Mouse (Mus musculus) forebrain, embryonic 16.5 days (tissue): ENCODE measurements around the gene Cfap46. TPM values are rescaled to one million over a fixed set of nuclear protein-coding genes. Genes with fewer than 3 reads are reported as not detected.

Experiments used
- ATAC-seq: fragments of 200-750 bp; cut with Nextera tagmentation; 2 replicates; pipeline ENCODE4 v1.8.0; 2017; ENCODE audit warnings: mild to moderate bottlenecking, moderate library complexity
- H3K27ac ChIP-seq: fragments of 300-500 bp; sonication (generic); 2 replicates; pipeline ENCODE4 v1.5.1; 2014; ENCODE audit warnings: low read length, control low read depth
- H3K27me3 ChIP-seq: fragments of 300-500 bp; sonication (generic); replicated peaks from 2 replicates; pipeline ENCODE4 v1.6.1; 2014; ENCODE audit warnings: low read length; ENCODE audit not compliant: control insufficient read depth, insufficient read depth
- H3K36me3 ChIP-seq: fragments of 300-500 bp; sonication (generic); 2 replicates; pipeline ENCODE4 v1.6.1; 2014; ENCODE audit not compliant: control insufficient read depth, insufficient read depth
- H3K4me1 ChIP-seq: fragments of 300-500 bp; sonication (generic); replicated peaks from 2 replicates; pipeline ENCODE4 v1.6.1; 2014; ENCODE audit warnings: low read length; ENCODE audit not compliant: control insufficient read depth, insufficient read depth
- H3K4me2 ChIP-seq: fragments of 300-500 bp; sonication (generic); 2 replicates; pipeline ENCODE4 v1.6.1; 2014; ENCODE audit warnings: mild to moderate bottlenecking, low read length, control low read depth
- H3K4me3 ChIP-seq: fragments of 300-500 bp; sonication (generic); replicated peaks from 2 replicates; pipeline ENCODE4 v1.5.1; 2014; ENCODE audit warnings: mild to moderate bottlenecking, low read length, control low read depth
- H3K9ac ChIP-seq: fragments of 300-500 bp; sonication (generic); replicated peaks from 2 replicates; pipeline ENCODE4 v1.6.1; 2014; ENCODE audit warnings: low read depth, low read length, control low read depth
- H3K9me3 ChIP-seq: fragments of 300-500 bp; sonication (generic); 2 replicates; pipeline ENCODE4 v1.6.1; 2016; ENCODE audit warnings: low read length; ENCODE audit not compliant: control insufficient read depth
- WGBS: fragments of 180-500 bp; shearing (Covaris S2); extraction: QIAGEN DNeasy Blood & Tissue Kit; methylation state at CpG from one replicate; pipeline ENCODE4 v1.1.7; 2014; 5-methylcytosine and 5-hydroxymethylcytosine counted together
- polyA plus RNA-seq: library from polyadenylated mRNA; unstranded; fragments of >200 nt; fragmentation: Nextera tagmentation; extraction: Ambion mirVana; gene quantifications from 2 replicates; pipeline ENCODE4 v1.2.1, GENCODE M21; 2015

The Cfap46 gene
- polyA plus RNA-seq, 1 experiment from 2014 or later, result 1.9 TPM

GRCm38 (mm10) chr7:139622568-139622967, 61.0 kb downstream of the Cfap46 start:
- Histone ChIP-seq H3K36me3 (no peaks in the 10 kb centered on the region), H3K4me1 (peaks cover 4% of the 10 kb centered on the region; the same call in 1 of the 2 replicates), H3K4me3 (no peak overlapping the region), H3K27ac (no peak overlapping the region), H3K9me3 (no peaks in the 10 kb centered on the region), H3K4me2 (no peak overlapping the region), H3K27me3 (0 out of 2 replicates have a peak, but pooled peaks cover 2% of the 10 kb centered on the region), H3K9ac (no peak overlapping the region)
- 67% methylated on average over 13 of the region's 13 CpGs for WGBS
- 0 out of 2 replicates have a peak, but pooled peaks have one; percentile 36 for ATAC-seq

GRCm38 (mm10) chr7:139615767-139616766, 67.5 kb downstream of the Cfap46 start:
- Histone ChIP-seq H3K4me1 (peaks cover 7% of the 10 kb centered on the region), H3K9ac (no peak overlapping the region), H3K27me3 (peaks cover 1% of the 10 kb centered on the region; the same call in 1 of the 2 replicates), H3K4me2 (0 out of 2 replicates have a peak overlapping the region, but pooled peaks have one; percentile 2), H3K36me3 (no peaks in the 10 kb centered on the region), H3K9me3 (no peaks in the 10 kb centered on the region), H3K4me3 (no peak overlapping the region), H3K27ac (no peak overlapping the region)
- peak; percentile 84 for ATAC-seq
- WGBS, result 36% methylated on average over 12 of the region's 12 CpGs

GRCm38 (mm10) chr7:139610328-139610727, 73.3 kb downstream of the Cfap46 start:
- no peaks in the 10 kb centered on the region; the same call in 1 of the 2 replicates for H3K27me3 ChIP-seq
- H3K9me3 ChIP-seq, result no peaks in the 10 kb centered on the region
- H3K9ac ChIP-seq, result no peak overlapping the region
- no peaks in the 10 kb centered on the region for H3K4me1 ChIP-seq
- H3K36me3 ChIP-seq, result no peaks in the 10 kb centered on the region
- no peak overlapping the region for H3K27ac ChIP-seq
- H3K4me3 ChIP-seq, result no peak overlapping the region
- no peak overlapping the region for H3K4me2 ChIP-seq
- no peak for ATAC-seq
- 88% methylated on average over 2 of the region's 2 CpGs for WGBS

- WGBS, result 74% methylated on average over 6 of the region's 6 CpGs
- ATAC-seq, result no peak
These were observed 87.8 kb downstream of the Cfap46 start for GRCm38 (mm10) chr7:139595862-139596261.

GRCm38 (mm10) chr7:139595311-139595710, 88.3 kb downstream of the Cfap46 start:
- H3K36me3 ChIP-seq, result no peaks in the 10 kb centered on the region
- H3K4me2 ChIP-seq, result no peak overlapping the region
- H3K9ac ChIP-seq, result no peak overlapping the region
- no peak overlapping the region for H3K27ac ChIP-seq
- H3K4me3 ChIP-seq, result no peak overlapping the region
- peaks cover 2% of the 10 kb centered on the region; the same call in 1 of the 2 replicates for H3K27me3 ChIP-seq
- no peak for ATAC-seq
- H3K9me3 ChIP-seq, result no peaks in the 10 kb centered on the region
- H3K4me1 ChIP-seq, result no peaks in the 10 kb centered on the region
- 73% methylated on average over 6 of the region's 6 CpGs for WGBS

More at GRCm38 (mm10) chr7:139595862-139596261, 87.8 kb downstream of the Cfap46 start:
- Histone ChIP-seq H3K4me2 (no peak overlapping the region), H3K4me1 (no peaks in the 10 kb centered on the region), H3K36me3 (no peaks in the 10 kb centered on the region), H3K27me3 (no peaks in the 10 kb centered on the region), H3K27ac (no peak overlapping the region), H3K4me3 (no peak overlapping the region), H3K9me3 (no peaks in the 10 kb centered on the region), H3K9ac (no peak overlapping the region)

- ATAC-seq, result no peak
These were observed 92.3 kb downstream of the Cfap46 start for GRCm38 (mm10) chr7:139591311-139591710.

GRCm38 (mm10) chr7:139590302-139590701, 93.3 kb downstream of the Cfap46 start:
- H3K27ac ChIP-seq, result no peak overlapping the region
- 29% methylated on average over 3 of the region's 3 CpGs for WGBS
- H3K9me3 ChIP-seq, result no peaks in the 10 kb centered on the region
- peaks cover 46% of the 10 kb centered on the region for H3K27me3 ChIP-seq
- no peak overlapping the region for H3K4me3 ChIP-seq
- H3K36me3 ChIP-seq, result no peaks in the 10 kb centered on the region
- H3K9ac ChIP-seq, result no peak overlapping the region
- no peak for ATAC-seq
- no peak overlapping the region for H3K4me2 ChIP-seq
- H3K4me1 ChIP-seq, result no peaks in the 10 kb centered on the region; the same call in 1 of the 2 replicates

More at GRCm38 (mm10) chr7:139591311-139591710, 92.3 kb downstream of the Cfap46 start:
- H3K9ac ChIP-seq, result no peak overlapping the region
- no peak overlapping the region for H3K4me2 ChIP-seq
- H3K27me3 ChIP-seq, result peaks cover 36% of the 10 kb centered on the region
- no peak overlapping the region for H3K4me3 ChIP-seq
- no peak overlapping the region for H3K27ac ChIP-seq
- no peaks in the 10 kb centered on the region for H3K9me3 ChIP-seq
- no peaks in the 10 kb centered on the region for H3K36me3 ChIP-seq
- H3K4me1 ChIP-seq, result no peaks in the 10 kb centered on the region
- 89% methylated on average over 5 of the region's 5 CpGs for WGBS

- H3K27ac ChIP-seq, result no peak overlapping the region
- no peak for ATAC-seq
- H3K36me3 ChIP-seq, result no peaks in the 10 kb centered on the region
- H3K27me3 ChIP-seq, result peaks cover 66% of the 10 kb centered on the region
- no peak overlapping the region for H3K4me2 ChIP-seq
- no peaks in the 10 kb centered on the region for H3K9me3 ChIP-seq
- no peak overlapping the region for H3K9ac ChIP-seq
- H3K4me3 ChIP-seq, result no peak overlapping the region
- 20% methylated on average over 7 of the region's 7 CpGs for WGBS
- H3K4me1 ChIP-seq, result peaks cover 12% of the 10 kb centered on the region
These were observed 95.7 kb downstream of the Cfap46 start for GRCm38 (mm10) chr7:139587919-139588318.

GRCm38 (mm10) chr7:139585183-139585821, 98.3 kb downstream of the Cfap46 start:
- no peak overlapping the region for H3K9ac ChIP-seq
- H3K27me3 ChIP-seq, result peaks cover 88% of the 10 kb centered on the region
- no peak for ATAC-seq
- no peak overlapping the region for H3K4me2 ChIP-seq
- H3K4me3 ChIP-seq, result no peak overlapping the region
- no peaks in the 10 kb centered on the region for H3K9me3 ChIP-seq
- H3K4me1 ChIP-seq, result peaks cover 29% of the 10 kb centered on the region
- no peaks in the 10 kb centered on the region for H3K36me3 ChIP-seq
- no peak overlapping the region for H3K27ac ChIP-seq
- 4% methylated on average over 29 of the region's 29 CpGs for WGBS
